Mouse (Mus musculus): ENCODE measurements around the gene Olfr1234. TPM values are rescaled to one million over a fixed set of nuclear protein-coding genes. Genes with fewer than 3 reads are reported as not detected.

Olfr1234 gene
- not detected for total RNA-seq (2021)

GRCm38 (mm10) chr2:89364765-89365164 lies at the start of gene Olfr1234:
Olfr1234 (minus strand) TSS chr2:89364865.
- DNase-seq, result no peak

GRCm38 (mm10) chr2:89409576-89409975 lies 44.9 kb upstream of the Olfr1234 start, which contains the start of gene Olfr1238:
Olfr1238 (minus strand) TSS chr2:89409676.
- DNase-seq, result no peak

GRCm38 (mm10) chr2:89400882-89401281 lies 36.2 kb upstream of the Olfr1234 start:
- no peak for DNase-seq

- DNase-seq, result no peak
These were observed 22.4 kb downstream of the Olfr1234 start, which contains the start of gene Olfr1233 for GRCm38 (mm10) chr2:89342298-89342697. Olfr1233 (minus strand) TSS chr2:89342398.

GRCm38 (mm10) chr2:89329575-89329974 lies 35.1 kb downstream of the Olfr1234 start, which contains the start of gene Olfr1232:
Olfr1232 (minus strand) TSS chr2:89329675.
- no peak for DNase-seq

Other genes with a start within 250 kb of the Olfr1234 start
- not detected for gene Olfr1221, start 247.6 kb downstream of the Olfr1234 start, total RNA-seq (2021)
- not detected for gene Olfr1222, start 231.8 kb downstream of the Olfr1234 start, total RNA-seq (2021)
- not detected for gene Olfr1223, start 213.3 kb downstream of the Olfr1234 start, total RNA-seq (2021)
- gene Olfr1224-ps1, start 200.8 kb downstream of the Olfr1234 start, total RNA-seq (2021), result not detected
- not detected for gene Olfr1225, start 190.2 kb downstream of the Olfr1234 start, total RNA-seq (2021)
- not detected for gene Olfr1226, start 164.8 kb downstream of the Olfr1234 start, total RNA-seq (2021)
- not detected for gene Olfr1228, start 110.8 kb downstream of the Olfr1234 start, total RNA-seq (2021)
- not detected for gene Olfr1229, start 76.9 kb downstream of the Olfr1234 start, total RNA-seq (2021)
- gene Olfr1230, start 67.6 kb downstream of the Olfr1234 start, total RNA-seq (2021), result not detected
- gene Olfr1231, start 57.8 kb downstream of the Olfr1234 start, total RNA-seq (2021), result not detected
- gene Olfr1232, start 35.2 kb downstream of the Olfr1234 start, total RNA-seq (2021), result not detected
- not detected for gene Olfr1233, start 22.5 kb downstream of the Olfr1234 start, total RNA-seq (2021)
- not detected for gene Olfr1238, start 44.8 kb upstream of the Olfr1234 start, total RNA-seq (2021)
- not detected for gene Olfr1239, start 55.5 kb upstream of the Olfr1234 start, total RNA-seq (2021)
- not detected for gene Olfr1240, start 78.1 kb upstream of the Olfr1234 start, total RNA-seq (2021)
- not detected for gene Olfr1241, start 122.3 kb upstream of the Olfr1234 start, total RNA-seq (2021)
- not detected for gene Olfr1242, start 133.5 kb upstream of the Olfr1234 start, total RNA-seq (2021)
- not detected for gene Olfr1243, start 166.6 kb upstream of the Olfr1234 start, total RNA-seq (2021)
- gene Olfr1245, start 213.6 kb upstream of the Olfr1234 start, total RNA-seq (2021), result not detected
- not detected for gene Olfr1246, start 228.3 kb upstream of the Olfr1234 start, total RNA-seq (2021)
- under 1 TPM in 1 of 2 experiments, not detected in 1; 0.07 TPM for gene Olfr1247, start 249.3 kb upstream of the Olfr1234 start, total RNA-seq (2021)